ENCODE assay signal across 13 mouse cellular contexts in genomic region chr2:35257886-35258285, GRCm38 (mm10). TPM values are rescaled to one million over a fixed set of nuclear protein-coding genes. Genes with fewer than 3 reads are reported as not detected.
DNase-seq lines count a peak whose midpoint lies in the region; ATAC-seq and TF ChIP-seq lines count a peak whose summit lies in the region.
"Had no signal": no experiment of that assay in that cellular context is flagged by ENCODE, and none has a peak within 500 bp of the region (broad histone marks: within the 10 kb centered on the region; RNA-seq: fewer than 3 reads in every experiment).

No protein-coding gene starts in this region.

- TF ChIP-seq CTCF in gastrocnemius, adult 2 months (IDR thresholded peaks at IDR 0.05), result no peak

- no peak overlapping the region for H3K9ac ChIP-seq in limb, embryonic 13.5 days
- no peak overlapping the region for H3K9ac ChIP-seq in embryonic facial prominence, embryonic 15.5 days
- no peak overlapping the region for H3K9ac ChIP-seq in stomach, embryonic 14.5 days (replicated peaks; ENCODE audit: low read depth, low read length)

- peak overlapping the region; percentile 85 for H3K27ac ChIP-seq in gastrocnemius, adult 2 months
- no peak overlapping the region for H3K27ac ChIP-seq in limb, embryonic 13.5 days
- no peak overlapping the region for H3K27ac ChIP-seq in limb, embryonic 10.5 days
- H3K27ac ChIP-seq in embryonic facial prominence, embryonic 15.5 days (replicated peaks), result peak overlapping the region; percentile 86; the same call in 1 of the 2 replicates
- H3K27ac ChIP-seq in stomach, embryonic 14.5 days (ENCODE audit: low read length), result peak overlapping the region; percentile 52; the same call in 1 of the 2 replicates
- H3K27ac ChIP-seq: midbrain, embryonic 10.5 days had no signal

- H3K36me3 ChIP-seq in limb, embryonic 13.5 days, result no peaks in the 10 kb centered on the region
- H3K36me3 ChIP-seq in limb, embryonic 10.5 days, result no peaks in the 10 kb centered on the region
- H3K36me3 ChIP-seq in embryonic facial prominence, embryonic 15.5 days, result no peaks in the 10 kb centered on the region
- no peaks in the 10 kb centered on the region for H3K36me3 ChIP-seq in stomach, embryonic 14.5 days (ENCODE audit: control insufficient read depth, insufficient read depth, low read length)
- H3K36me3 ChIP-seq: G1E; heart, embryonic 10.5 days; midbrain, embryonic 10.5 days had no signal

- no peaks in the 10 kb centered on the region for H3K9me3 ChIP-seq in limb, embryonic 13.5 days
- H3K9me3 ChIP-seq in limb, embryonic 10.5 days (replicated peaks), result no peaks in the 10 kb centered on the region
- H3K9me3 ChIP-seq in embryonic facial prominence, embryonic 15.5 days (replicated peaks), result no peaks in the 10 kb centered on the region
- no peaks in the 10 kb centered on the region for H3K9me3 ChIP-seq in stomach, embryonic 14.5 days (ENCODE audit: control insufficient read depth, low read depth, low read length)
- H3K9me3 ChIP-seq: G1E; heart, embryonic 10.5 days; midbrain, embryonic 10.5 days had no signal

- peak overlapping the region; percentile 80 for H3K4me3 ChIP-seq in gastrocnemius, adult 2 months
- peak overlapping the region; percentile 64 for H3K4me3 ChIP-seq in limb, embryonic 13.5 days
- no peak overlapping the region for H3K4me3 ChIP-seq in limb, embryonic 10.5 days
- peak overlapping the region; percentile 72 for H3K4me3 ChIP-seq in embryonic facial prominence, embryonic 15.5 days (replicated peaks)
- no peak overlapping the region; the same call in 1 of the 2 replicates for H3K4me3 ChIP-seq in stomach, embryonic 14.5 days (ENCODE audit: low read depth, low read length)
- H3K4me3 ChIP-seq: midbrain, embryonic 10.5 days had no signal

- peaks cover 27% of the 10 kb centered on the region for H3K27me3 ChIP-seq in limb, embryonic 13.5 days
- H3K27me3 ChIP-seq in limb, embryonic 10.5 days (ENCODE audit: low read depth, poor library complexity, severe bottlenecking), result peaks cover 57% of the 10 kb centered on the region
- H3K27me3 ChIP-seq in embryonic facial prominence, embryonic 15.5 days, result 0 out of 2 replicates have a peak, but pooled peaks cover 5% of the 10 kb centered on the region
- no peaks in the 10 kb centered on the region for H3K27me3 ChIP-seq in stomach, embryonic 14.5 days (ENCODE audit: control insufficient read depth, insufficient read depth, low read length)

- WGBS in limb, embryonic 13.5 days, result 72% methylated on average over 2 of the region's 2 CpGs
- 82% methylated on average over 2 of the region's 2 CpGs for WGBS in limb, embryonic 10.5 days
- 72% methylated on average over 2 of the region's 2 CpGs for WGBS in embryonic facial prominence, embryonic 15.5 days
- 88% methylated on average over 2 of the region's 2 CpGs for WGBS in stomach, embryonic 14.5 days

- peaks cover 44% of the 10 kb centered on the region for H3K4me1 ChIP-seq in limb, embryonic 13.5 days
- H3K4me1 ChIP-seq in limb, embryonic 10.5 days, result peaks cover 28% of the 10 kb centered on the region
- H3K4me1 ChIP-seq in embryonic facial prominence, embryonic 15.5 days, result peaks cover 71% of the 10 kb centered on the region
- peaks cover 32% of the 10 kb centered on the region for H3K4me1 ChIP-seq in stomach, embryonic 14.5 days (ENCODE audit: control insufficient read depth, insufficient read depth, low read length)

- intact Hi-C loops in gastrocnemius, adult 2 months (cut with DNase I), result no loop called here
- intact Hi-C loops in gastrocnemius, postnatal 14 days (cut with DNase I; ENCODE audit: low total_unique reads), result no loop called here

- no peak for ATAC-seq in limb, embryonic 13.5 days (ENCODE audit: low FRiP score, low read depth)
- no peak for ATAC-seq in embryonic facial prominence, embryonic 15.5 days (ENCODE audit: insufficient number of reproducible peaks, low FRiP score, low TSS enrichment, low read depth)
- no peak for ATAC-seq in stomach, embryonic 14.5 days (ENCODE audit: insufficient number of reproducible peaks, insufficient read depth, low FRiP score, low read depth)

- H3K4me2 ChIP-seq in limb, embryonic 13.5 days (replicated peaks), result peak overlapping the region; percentile 91
- H3K4me2 ChIP-seq in embryonic facial prominence, embryonic 15.5 days (replicated peaks), result peak overlapping the region; percentile 89
- H3K4me2 ChIP-seq in stomach, embryonic 14.5 days (replicated peaks; ENCODE audit: low read depth, low read length), result peak overlapping the region; percentile 88

- no peak for DNase-seq in gastrocnemius, adult 2 months
- no peak for DNase-seq in gastrocnemius, postnatal 14 days
- no peak for DNase-seq in limb, embryonic 10.5 days (ENCODE audit: low spot score)
- DNase-seq in cerebellum, adult 11-12 months, result no peak
- DNase-seq in kidney, postnatal 4 days, result no peak
- DNase-seq: cerebellum, adult 18-20 months; kidney, adult 11 months had no signal

RNA-seq across cellular contexts. Expression of gene Gsn, which starts 1.7 kb away (rescaled TPM):
- 100 to 1,000 TPM; 676 to 777 TPM for total RNA-seq in gastrocnemius, adult 2 months (2021)
- total RNA-seq in gastrocnemius, postnatal 14 days (2021), result 100 to 1,000 TPM; 177 to 231 TPM
- 113 and 118 TPM in 2 replicates for polyA plus RNA-seq in limb, embryonic 13.5 days (2015; fragmentation: Nextera tagmentation; extraction: Ambion mirVana)
- 9.5 and 19.7 TPM in 2 replicates for polyA plus RNA-seq in limb, embryonic 10.5 days (2016; fragmentation: Nextera tagmentation; extraction: Ambion mirVana)
- 327 and 340 TPM in 2 replicates for polyA plus RNA-seq in embryonic facial prominence, embryonic 15.5 days (2015; fragmentation: Nextera tagmentation; extraction: Ambion mirVana)
- polyA plus RNA-seq in stomach, embryonic 14.5 days (2014; fragmentation: Nextera tagmentation; extraction: Ambion mirVana), result 204 and 219 TPM in 2 replicates

RNA-seq across cellular contexts. Expression of gene Rab14, which starts 57.0 kb away (rescaled TPM):
- total RNA-seq in gastrocnemius, adult 2 months (2021), result 10 to 100 TPM; 87.9 to 91.5 TPM
- 10 to 100 TPM; 76.7 to 79.5 TPM for total RNA-seq in gastrocnemius, postnatal 14 days (2021)
- 353 and 356 TPM in 2 replicates for polyA plus RNA-seq in limb, embryonic 13.5 days (2015; fragmentation: Nextera tagmentation; extraction: Ambion mirVana)
- 206 and 229 TPM in 2 replicates for polyA plus RNA-seq in limb, embryonic 10.5 days (2016; fragmentation: Nextera tagmentation; extraction: Ambion mirVana)
- 337 and 352 TPM in 2 replicates for polyA plus RNA-seq in embryonic facial prominence, embryonic 15.5 days (2015; fragmentation: Nextera tagmentation; extraction: Ambion mirVana)
- polyA plus RNA-seq in stomach, embryonic 14.5 days (2014; fragmentation: Nextera tagmentation; extraction: Ambion mirVana), result 314 and 322 TPM in 2 replicates

Comparison
In these comparisons a context has a peak if more than half of its experiments do, and no peak if none do; other contexts are left out.
1. H3K4me3 ChIP-seq: peak in gastrocnemius, adult 2 months (single experiment), limb, embryonic 13.5 days (single experiment) and embryonic facial prominence, embryonic 15.5 days (single experiment); none in limb, embryonic 10.5 days (single experiment) and stomach, embryonic 14.5 days (single experiment).
2. H3K27ac ChIP-seq: peak in gastrocnemius, adult 2 months (single experiment), embryonic facial prominence, embryonic 15.5 days (single experiment) and stomach, embryonic 14.5 days (single experiment); none in limb, embryonic 13.5 days (single experiment) and limb, embryonic 10.5 days (single experiment).
3. Peak in every context shown above with its lines, with median percentiles within 50 percentile points of each other: H3K4me2 ChIP-seq.